Mouse (Mus musculus) layer of hippocampus, adult 18-20 months (tissue): Measurements from ENCODE around the gene Rp9. TPM values are rescaled to one million over a fixed set of nuclear protein-coding genes. Genes with fewer than 3 reads are reported as not detected.
A peak's percentile ranks its signal among the peaks of the same experiment; 100 is the strongest.

Experiments used
- DNase-seq, 2 experiments: peaks; one replicate each; pipeline ENCODE4 v3.0.0; 2022; ENCODE audit warnings: low spot score in 2 of 2
- total RNA-seq, 2 experiments: library from RNA; stranded (reverse); gene quantifications; 2 replicates each; pipeline ENCODE4 v1.2.3; 2021

The Rp9 gene
- total RNA-seq, 2 experiments from 2014 or later, result 29.1 to 30.5 TPM

GRCm38 (mm10) chr9:22372760-22373159, 96.8 kb downstream of the Rp9 start:
- DNase-seq, result no peak

GRCm38 (mm10) chr9:22368030-22368429, 101.5 kb downstream of the Rp9 start:
- DNase-seq, result peak in 1 of 2 experiments; percentile 13

- DNase-seq, result no peak
Observed at GRCm38 (mm10) chr9:22366621-22367020, 102.9 kb downstream of the Rp9 start.

GRCm38 (mm10) chr9:22366221-22366620, 103.3 kb downstream of the Rp9 start:
- no peak for DNase-seq

Other genes with a start within 250 kb of the Rp9 start
- gene Zfp809, start 244.0 kb downstream of the Rp9 start, total RNA-seq, result 10 to 100 TPM; 24.9 to 25.5 TPM
- gene Zfp599, start 209.8 kb downstream of the Rp9 start, total RNA-seq, result 1 to 10 TPM; 5.1 to 5.5 TPM
- 10 to 100 TPM; 14.5 TPM for gene Zfp810, start 162.1 kb downstream of the Rp9 start, total RNA-seq
- gene Anln, start 80.6 kb downstream of the Rp9 start, total RNA-seq, result 10 to 100 TPM; 34.9 to 36.4 TPM
- gene 9530077C05Rik, start 58.2 kb downstream of the Rp9 start, total RNA-seq, result 1 to 10 TPM; 7.6 to 8.1 TPM
- gene Gm17545, start 15.5 kb downstream of the Rp9 start, total RNA-seq, result not detected
- gene Bbs9, start 6.0 kb upstream of the Rp9 start, total RNA-seq, result 10 to 100 TPM; 32.5 to 34.8 TPM